Mouse (Mus musculus) embryonic fibroblast, embryonic 13.5 days (primary cell): ENCODE results near the gene Rrp12.

Experiments
- CTCF ChIP-seq: IDR thresholded peaks from 2 replicates; pipeline ENCODE4 v1.5.1; 2011; ENCODE audit warnings: mild to moderate bottlenecking, control low read depth, low read length, moderate library complexity, borderline replicate concordance; ENCODE audit not compliant: insufficient read depth
- POLR2A ChIP-seq: IDR thresholded peaks from 2 replicates; pipeline ENCODE4 v1.6.1; 2011; ENCODE audit warnings: low read depth, mild to moderate bottlenecking, control low read depth, low read length, moderate library complexity

- TF ChIP-seq CTCF (no peak), POLR2A (no peak)
These were observed 342 bp upstream of the Rrp12 start for GRCm38 (mm10) chr19:41896319-41896711.
